Mouse (Mus musculus) kidney, postnatal 10 days (tissue): ENCODE data around the gene Zfp64.

Experiments
- DNase-seq: peaks from one replicate; pipeline ENCODE4 v3.0.0; 2021; ENCODE audit warnings: mixed read lengths

Gene Zfp64

GRCm38 (mm10) chr2:168954835-168955716 is at the start of gene Zfp64:
Zfp64 (minus strand) TSS chr2:168955587.
- peak; percentile 88 for DNase-seq

GRCm38 (mm10) chr2:168992642-168993420 is 37.4 kb upstream of the Zfp64 start:
- DNase-seq, result peak; percentile 76

GRCm38 (mm10) chr2:168990957-168991356 is 35.6 kb upstream of the Zfp64 start:
- DNase-seq, result no peak

GRCm38 (mm10) chr2:168990061-168990753 is 34.8 kb upstream of the Zfp64 start:
- DNase-seq, result peak; percentile 31

GRCm38 (mm10) chr2:168988056-168988455 is 32.7 kb upstream of the Zfp64 start:
- DNase-seq, result no peak

- peak; percentile 23 for DNase-seq
Measured at GRCm38 (mm10) chr2:168987421-168987820, 32.0 kb upstream of the Zfp64 start.

- DNase-seq, result no peak
Measured at GRCm38 (mm10) chr2:168981951-168982350, 26.6 kb upstream of the Zfp64 start.

- DNase-seq, result no peak
Measured at GRCm38 (mm10) chr2:168981448-168981847, 26.1 kb upstream of the Zfp64 start.

GRCm38 (mm10) chr2:168980859-168981258 is 25.5 kb upstream of the Zfp64 start:
- no peak for DNase-seq

- no peak for DNase-seq
Measured at GRCm38 (mm10) chr2:168979742-168980141, 24.4 kb upstream of the Zfp64 start.

GRCm38 (mm10) chr2:168978031-168978430 is 22.6 kb upstream of the Zfp64 start:
- DNase-seq, result no peak

GRCm38 (mm10) chr2:168970131-168970530 is 14.7 kb upstream of the Zfp64 start:
- DNase-seq, result no peak

GRCm38 (mm10) chr2:168968136-168968925 is 12.9 kb upstream of the Zfp64 start:
- DNase-seq, result no peak

GRCm38 (mm10) chr2:168966525-168966924 is 11.1 kb upstream of the Zfp64 start:
- DNase-seq, result no peak

- no peak for DNase-seq
Measured at GRCm38 (mm10) chr2:168964849-168965248, 9.5 kb upstream of the Zfp64 start.

GRCm38 (mm10) chr2:168961729-168962666 is 6.6 kb upstream of the Zfp64 start:
- DNase-seq, result no peak

GRCm38 (mm10) chr2:168960814-168961213 is 5.4 kb upstream of the Zfp64 start:
- no peak for DNase-seq

GRCm38 (mm10) chr2:168959339-168959885 is 4.0 kb upstream of the Zfp64 start:
- DNase-seq, result no peak

- DNase-seq, result no peak
Measured at GRCm38 (mm10) chr2:168955850-168956346, 511 bp upstream of the Zfp64 start.

GRCm38 (mm10) chr2:168954376-168954775 is 1.0 kb downstream of the Zfp64 start:
- no peak for DNase-seq

GRCm38 (mm10) chr2:168948506-168948905 is 6.9 kb downstream of the Zfp64 start:
- DNase-seq, result no peak
